Mouse (Mus musculus) heart, embryonic 10.5 days (tissue): Measurements from ENCODE around the gene Zswim9. TPM values are rescaled to one million over a fixed set of nuclear protein-coding genes. Genes with fewer than 3 reads are reported as not detected.
"Not testable (repeated sequence)": the region's sequence is repeated elsewhere in the genome, so short reads cannot be mapped to it uniquely, and the experiment has no call there.

Experiments used
- DNase-seq: peaks from one replicate; pipeline ENCODE4 v3.0.0-alpha.2; 2017; ENCODE audit warnings: low spot score
- H3K27ac ChIP-seq: fragments of 300-500 bp; sonication (generic); 2 replicates; pipeline ENCODE4 v1.5.1; 2016; ENCODE audit warnings: mild to moderate bottlenecking
- H3K27me3 ChIP-seq: fragments of 300-500 bp; sonication (generic); 2 replicates; pipeline ENCODE4 v1.6.1; 2016; ENCODE audit warnings: mild to moderate bottlenecking; ENCODE audit not compliant: poor library complexity, insufficient read depth, severe bottlenecking
- H3K36me3 ChIP-seq: fragments of 300-500 bp; sonication (generic); 2 replicates; pipeline ENCODE4 v1.6.1; 2016; ENCODE audit warnings: mild to moderate bottlenecking, moderate library complexity
- H3K4me1 ChIP-seq: fragments of 300-500 bp; sonication (generic); 2 replicates; pipeline ENCODE4 v1.6.1; 2016; ENCODE audit warnings: mild to moderate bottlenecking
- H3K4me3 ChIP-seq: fragments of 300-500 bp; sonication (generic); 2 replicates; pipeline ENCODE4 v1.5.1; 2016; ENCODE audit warnings: mild to moderate bottlenecking, moderate library complexity
- H3K9me3 ChIP-seq: fragments of 300-500 bp; sonication (generic); 2 replicates; pipeline ENCODE4 v1.6.1; 2016; ENCODE audit warnings: mild to moderate bottlenecking, moderate library complexity
- WGBS: fragments of 180-500 bp; shearing (Covaris S2); methylation state at CpG from one replicate; pipeline ENCODE4 v1.1.7; 2016; 5-methylcytosine and 5-hydroxymethylcytosine counted together
- polyA plus RNA-seq: library from polyadenylated mRNA; unstranded; fragments of >200 nt; fragmentation: Nextera tagmentation; extraction: Ambion mirVana; gene quantifications from 2 replicates; pipeline ENCODE4 v1.2.1, GENCODE M21; 2016

Gene Zswim9
- polyA plus RNA-seq, 1 experiment from 2014 or later: 7.9 TPM

DNA sequence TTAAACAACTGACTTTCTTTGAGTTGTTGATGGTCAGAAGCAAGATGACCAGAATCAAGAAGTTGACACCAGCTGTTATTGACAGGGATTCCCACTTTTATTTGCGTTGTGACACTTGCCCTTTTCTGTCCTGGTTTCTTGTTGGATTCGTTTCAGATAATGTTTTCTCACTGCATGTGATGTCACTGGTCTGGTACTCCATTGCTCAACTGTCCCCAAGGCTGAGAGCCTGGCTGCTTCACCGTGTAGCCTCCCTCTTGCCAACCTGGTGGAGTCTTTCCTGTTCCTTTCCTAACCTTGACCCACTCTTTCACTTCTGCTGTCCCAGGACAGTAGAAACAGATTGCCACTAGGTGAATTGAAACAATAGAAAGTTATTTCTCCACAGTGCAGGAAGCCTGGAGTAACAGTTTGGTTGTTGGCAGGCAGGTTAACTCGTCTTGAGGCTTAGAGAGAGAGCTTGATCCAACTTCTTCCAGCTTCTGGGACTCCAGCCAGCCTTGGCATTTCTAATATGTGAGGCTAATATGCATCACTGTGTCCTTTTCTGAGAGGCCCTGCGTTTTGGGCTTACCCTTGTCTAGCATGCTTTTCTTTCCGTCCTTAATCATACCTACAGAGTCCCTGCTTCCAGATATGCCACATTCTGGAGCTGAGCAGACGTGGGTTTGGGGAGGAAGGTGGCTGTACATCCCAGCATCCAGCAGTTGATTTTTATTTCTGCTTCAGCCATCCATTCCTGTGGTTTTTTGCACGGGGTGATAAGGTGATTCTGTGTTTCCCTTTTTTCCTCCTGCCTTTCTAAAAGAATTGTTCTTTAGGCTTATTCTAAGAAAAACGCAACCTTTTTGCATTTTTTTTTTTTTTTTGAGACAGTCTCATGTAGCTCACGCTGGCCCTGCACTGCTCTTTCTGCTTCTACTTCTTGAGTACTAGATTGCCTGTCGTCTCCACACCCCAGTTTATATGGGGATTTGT lies 15.6 kb upstream of the Zswim9 start:
- no peak overlapping the region for H3K4me3 ChIP-seq
- no peaks in the 10 kb centered on the region for H3K9me3 ChIP-seq
- DNase-seq: no peak
- H3K27ac ChIP-seq: no peak overlapping the region
- no peaks in the 10 kb centered on the region for H3K4me1 ChIP-seq
- H3K27me3 ChIP-seq: no peaks in the 10 kb centered on the region
- H3K36me3 ChIP-seq: peaks cover 98% of the 10 kb centered on the region
- 83% methylated on average over 11 of the region's 11 CpGs for WGBS

DNA sequence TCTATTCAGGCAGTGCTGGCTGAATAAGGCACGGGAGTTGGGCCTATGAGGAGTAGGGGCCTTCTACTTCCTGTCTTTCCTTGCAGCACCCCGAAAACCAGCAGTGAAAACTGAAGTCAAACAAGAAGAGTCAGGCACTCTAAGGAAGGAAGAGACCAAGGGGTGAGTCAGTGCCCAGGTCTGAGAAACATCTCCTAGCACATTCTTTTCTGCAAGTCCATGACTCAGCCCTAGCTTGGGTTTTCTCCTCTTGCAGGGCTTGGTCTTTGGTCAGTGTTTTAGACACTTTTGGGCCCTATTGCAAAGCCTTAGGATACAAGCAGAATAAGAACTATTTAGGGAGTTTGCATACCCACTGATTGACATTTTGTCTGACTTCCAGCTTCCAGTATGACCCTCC lies 12.8 kb upstream of the Zswim9 start:
- H3K4me1 ChIP-seq: no peaks in the 10 kb centered on the region
- H3K27ac ChIP-seq: no peak overlapping the region
- no peak for DNase-seq
- no peaks in the 10 kb centered on the region for H3K27me3 ChIP-seq
- peaks cover 86% of the 10 kb centered on the region for H3K36me3 ChIP-seq
- H3K9me3 ChIP-seq: no peaks in the 10 kb centered on the region
- H3K4me3 ChIP-seq: no peak overlapping the region
- WGBS: 87% methylated on average over 2 of the region's 2 CpGs

DNA sequence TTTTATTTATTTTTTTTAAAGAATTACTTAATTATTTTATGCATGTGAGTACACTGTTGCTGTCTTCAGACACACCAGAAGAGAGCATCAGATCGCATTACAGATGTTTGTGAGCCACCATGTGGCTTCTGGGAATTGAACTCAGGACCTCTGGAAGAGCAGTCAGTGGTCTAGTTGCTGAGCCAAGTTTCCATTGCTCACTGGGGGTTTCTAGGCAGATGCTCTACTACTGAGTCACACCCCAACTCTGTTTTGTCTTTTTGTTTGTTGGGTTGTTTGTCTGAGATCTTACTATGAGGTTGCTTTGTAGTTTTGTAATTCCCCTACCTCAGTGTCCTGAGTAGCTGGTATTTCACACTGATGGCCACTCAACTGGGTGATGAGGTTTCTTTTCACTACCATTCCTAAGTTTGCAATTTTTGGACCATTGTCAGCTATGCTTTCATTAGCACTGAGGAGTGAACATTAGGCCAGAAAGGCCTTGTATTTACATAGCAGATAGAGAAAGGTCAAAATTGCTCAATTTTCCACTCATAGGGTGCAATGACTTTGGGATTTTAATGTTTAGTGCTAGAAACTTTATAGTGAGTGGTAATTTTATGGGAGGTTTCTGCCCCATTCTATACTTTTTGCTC lies 11.6 kb upstream of the Zswim9 start:
- WGBS: 97% methylated on average over 1 of the region's 1 CpGs
- DNase-seq: no peak
- Histone ChIP-seq H3K4me3 (no peak overlapping the region), H3K27ac (no peak overlapping the region), H3K4me1 (no peaks in the 10 kb centered on the region), H3K9me3 (no peaks in the 10 kb centered on the region), H3K36me3 (peaks cover 86% of the 10 kb centered on the region), H3K27me3 (no peaks in the 10 kb centered on the region)

DNA sequence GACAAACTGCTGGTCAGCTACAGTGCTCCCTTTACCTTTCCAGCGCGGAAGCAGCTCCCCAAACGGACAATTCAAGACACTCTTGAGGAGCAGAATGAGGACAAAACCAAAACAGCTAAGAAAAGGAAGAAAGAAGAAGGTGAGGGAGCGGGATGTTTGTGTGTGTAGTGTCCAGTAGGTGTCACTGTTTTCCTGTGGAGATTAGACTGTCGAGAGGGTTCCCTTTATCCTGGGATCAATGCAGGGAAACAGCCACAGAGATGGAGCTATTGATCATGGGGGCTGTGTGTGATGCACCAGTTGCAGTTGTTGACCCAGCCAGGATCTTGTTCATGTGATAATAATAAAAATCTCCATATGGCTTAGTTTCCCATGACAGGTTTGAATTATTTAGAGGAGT lies 10.1 kb upstream of the Zswim9 start:
- 48% methylated on average over 5 of the region's 5 CpGs for WGBS
- no peak overlapping the region for H3K27ac ChIP-seq
- H3K9me3 ChIP-seq: no peaks in the 10 kb centered on the region
- H3K36me3 ChIP-seq: peaks cover 87% of the 10 kb centered on the region
- H3K4me1 ChIP-seq: no peaks in the 10 kb centered on the region
- DNase-seq: no peak
- H3K27me3 ChIP-seq: no peaks in the 10 kb centered on the region
- H3K4me3 ChIP-seq: no peak overlapping the region

DNA sequence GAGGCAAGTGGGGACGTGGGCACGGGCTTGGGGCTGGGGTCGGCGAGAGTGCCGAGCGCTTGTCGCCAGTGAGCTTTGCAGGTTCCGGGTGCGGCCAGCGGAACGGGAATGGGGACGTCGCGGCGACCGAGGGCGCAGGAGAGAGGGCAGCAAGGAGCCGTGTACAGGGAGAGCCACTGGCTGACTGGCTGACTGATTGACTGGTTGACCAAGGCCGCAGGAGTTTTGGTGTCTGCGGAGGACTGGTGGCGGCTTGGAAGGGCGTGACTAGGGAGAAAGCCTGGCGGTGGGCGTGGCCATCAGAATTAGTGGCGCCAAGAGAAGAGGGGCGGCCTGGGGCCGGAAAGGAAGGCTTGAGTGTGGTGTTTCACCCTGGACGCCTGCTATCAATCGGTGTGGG lies 436 bp upstream of the Zswim9 start:
- H3K27me3 ChIP-seq, H3K4me1 ChIP-seq, H3K9me3 ChIP-seq, DNase-seq: not testable (repeated sequence)
- WGBS: 1% methylated on average over 16 of the region's 29 CpGs
- H3K4me3 ChIP-seq: peak overlapping the region; percentile 78
- H3K36me3 ChIP-seq: peaks cover 70% of the 10 kb centered on the region
- peak overlapping the region; percentile 97 for H3K27ac ChIP-seq

DNA sequence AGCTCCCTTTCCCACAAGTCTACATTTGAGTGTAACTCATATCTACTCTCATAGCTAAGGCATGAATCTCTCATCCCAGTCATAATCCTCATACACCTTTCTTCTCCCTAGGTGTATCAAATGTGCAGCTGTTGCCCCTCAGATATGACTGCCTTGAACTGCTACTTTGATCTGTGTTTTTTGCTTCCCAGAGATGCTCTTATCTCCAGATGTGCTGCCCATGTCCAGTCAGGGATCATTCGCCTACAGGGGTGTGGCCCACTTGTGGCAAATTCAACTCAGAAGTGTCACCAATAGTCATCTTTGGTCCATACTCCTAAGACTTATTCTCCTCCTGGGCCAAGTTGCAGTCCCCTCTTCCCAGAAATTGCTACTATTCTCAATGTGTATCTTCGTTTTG lies 688 bp downstream of the Zswim9 start:
- Histone ChIP-seq H3K9me3 (no peaks in the 10 kb centered on the region), H3K4me3 (peak overlapping the region; percentile 78), H3K27me3 (no peaks in the 10 kb centered on the region), H3K27ac (peak overlapping the region; percentile 97), H3K4me1 (peaks cover 6% of the 10 kb centered on the region; the same call in 1 of the 2 replicates), H3K36me3 (peaks cover 64% of the 10 kb centered on the region)
- 33% methylated on average over 2 of the region's 2 CpGs for WGBS
- DNase-seq: no peak

DNA sequence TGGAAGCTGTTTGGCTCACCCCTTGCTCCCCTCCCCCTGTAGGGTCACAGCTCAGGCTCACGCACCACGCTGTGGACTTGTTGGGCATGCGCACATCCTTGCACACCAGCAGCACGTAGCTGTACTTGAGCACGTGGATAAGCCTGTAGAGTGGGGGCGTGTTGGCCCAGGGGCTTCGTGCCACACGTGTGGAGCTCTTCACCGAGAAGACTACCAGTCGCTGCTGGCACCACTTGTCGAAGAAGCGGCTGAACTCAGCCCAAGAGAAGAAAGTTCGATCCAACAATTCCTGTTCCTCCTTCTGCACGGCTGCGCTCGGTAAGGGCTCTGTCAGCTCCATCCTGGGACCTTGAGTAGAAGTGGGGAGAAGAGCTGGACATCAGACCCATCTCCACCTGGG lies 1.4 kb downstream of the Zswim9 start, which contains the start of gene Lig1:
Gene Lig1 (plus strand): TSS at position 203 of the 400 bp plus-strand sequence.
- peaks cover 56% of the 10 kb centered on the region for H3K36me3 ChIP-seq
- WGBS: 95% methylated on average over 16 of the region's 16 CpGs

DNA sequence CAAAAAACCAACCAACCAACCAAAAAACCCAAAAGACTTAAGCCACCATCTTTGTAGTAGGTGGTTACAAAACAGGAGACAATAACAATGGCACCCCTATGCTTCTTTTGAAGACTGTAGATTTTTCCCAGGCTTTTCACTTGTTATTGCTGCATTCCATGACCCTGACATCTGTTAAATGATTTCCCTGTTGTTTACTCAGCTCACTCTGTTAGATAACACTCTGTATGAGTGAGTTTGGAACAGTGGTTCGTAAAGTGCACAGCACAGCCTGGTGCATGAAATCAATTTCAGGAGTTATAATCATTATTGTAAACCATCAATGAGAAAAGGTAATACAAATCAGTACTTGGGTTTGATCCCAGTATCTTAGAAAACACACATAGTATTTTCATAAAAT lies 6.8 kb downstream of the Zswim9 start:
- 83% methylated on average over 1 of the region's 1 CpGs for WGBS

More for the DNA sequence above, 1.4 kb downstream of the Zswim9 start, which contains the start of gene Lig1:
- Histone ChIP-seq H3K9me3 (no peaks in the 10 kb centered on the region), H3K4me3 (peak within 1 kb of the TSS; percentile 78), H3K27ac (peak within 1 kb of the TSS; percentile 97), H3K27me3 (no peaks in the 10 kb centered on the region), H3K4me1 (peaks cover 6% of the 10 kb centered on the region; the same call in 1 of the 2 replicates)
- DNase-seq: no peak

DNA sequence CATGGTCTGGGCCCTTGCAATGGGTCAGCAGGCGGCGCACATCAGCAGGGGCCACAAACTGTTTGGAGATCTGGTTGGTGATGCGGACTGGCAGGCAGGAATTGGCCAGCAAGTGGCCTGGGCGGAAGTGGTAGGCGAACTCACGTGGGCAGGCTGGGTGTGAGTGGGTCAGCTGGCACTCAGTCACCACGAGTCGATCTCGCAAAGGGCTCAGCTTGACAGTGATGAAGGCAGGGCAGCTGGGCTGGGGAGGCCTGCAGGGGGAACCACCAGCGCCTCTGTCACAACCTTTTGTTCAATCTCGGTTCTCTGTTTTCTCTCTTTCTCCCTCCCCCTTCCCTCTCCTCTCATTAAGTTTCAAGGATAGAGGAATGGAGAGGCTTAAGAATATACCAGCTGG lies 9.1 kb downstream of the Zswim9 start:
- Histone ChIP-seq H3K27ac (no peak overlapping the region), H3K9me3 (no peaks in the 10 kb centered on the region), H3K27me3 (no peaks in the 10 kb centered on the region), H3K4me3 (no peak overlapping the region), H3K4me1 (no peaks in the 10 kb centered on the region), H3K36me3 (peaks cover 8% of the 10 kb centered on the region)
- 78% methylated on average over 11 of the region's 11 CpGs for WGBS
- no peak for DNase-seq

More for the DNA sequence above, 6.8 kb downstream of the Zswim9 start:
- H3K4me3 ChIP-seq: no peak overlapping the region
- peaks cover 31% of the 10 kb centered on the region for H3K36me3 ChIP-seq
- no peak for DNase-seq
- no peaks in the 10 kb centered on the region for H3K27me3 ChIP-seq
- no peaks in the 10 kb centered on the region for H3K4me1 ChIP-seq
- H3K27ac ChIP-seq: no peak overlapping the region
- H3K9me3 ChIP-seq: no peaks in the 10 kb centered on the region

DNA sequence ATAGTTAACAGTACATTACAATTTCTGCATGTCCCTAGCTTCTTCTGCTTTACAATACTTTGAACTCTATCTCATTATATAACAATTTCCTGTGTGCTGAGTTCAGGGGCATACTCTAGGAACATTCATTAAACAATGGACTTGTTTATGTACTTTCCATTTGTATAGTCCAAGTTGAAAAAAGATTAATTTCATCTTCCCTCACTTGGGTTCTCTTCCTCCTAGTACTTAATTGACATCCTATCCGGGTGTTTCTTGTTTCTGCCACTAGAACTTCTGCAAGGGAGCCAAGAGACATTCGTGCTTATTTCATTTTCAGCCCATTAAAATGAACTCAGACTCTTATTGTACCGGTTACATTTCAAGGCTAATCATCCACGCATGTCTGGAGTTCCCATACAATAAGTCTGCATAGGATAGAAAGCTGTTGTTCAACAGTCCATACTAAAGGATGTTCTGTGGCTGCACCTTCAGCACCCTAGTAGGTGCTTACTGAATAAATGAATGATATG lies 9.7 kb downstream of the Zswim9 start:
- DNase-seq: no peak
- Histone ChIP-seq H3K27ac (no peak overlapping the region), H3K36me3 (peaks cover 2% of the 10 kb centered on the region), H3K9me3 (no peaks in the 10 kb centered on the region), H3K4me1 (no peaks in the 10 kb centered on the region), H3K27me3 (no peaks in the 10 kb centered on the region), H3K4me3 (no peak overlapping the region)
- WGBS: 84% methylated on average over 4 of the region's 4 CpGs

DNA sequence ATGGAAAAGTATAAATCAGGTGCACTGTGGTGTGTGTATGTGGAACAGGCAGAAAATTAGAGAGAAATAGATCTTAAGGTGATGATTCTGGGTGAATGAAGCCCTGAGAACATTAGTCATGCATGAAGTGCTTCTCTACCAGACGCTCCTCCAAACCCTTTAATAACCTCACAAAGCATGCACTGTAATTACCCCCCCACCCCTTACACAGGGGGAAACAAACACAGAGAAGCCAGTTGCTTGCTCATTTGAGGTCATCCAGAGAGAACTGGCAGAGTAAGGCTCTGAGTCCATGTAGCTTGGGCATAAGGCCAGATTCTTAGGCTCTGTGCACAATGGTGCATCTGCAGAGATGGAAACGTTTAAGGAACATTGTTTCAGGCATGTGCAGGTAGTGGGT lies 14.1 kb downstream of the Zswim9 start:
- H3K4me1 ChIP-seq: no peaks in the 10 kb centered on the region
- no peak overlapping the region for H3K4me3 ChIP-seq
- no peaks in the 10 kb centered on the region for H3K9me3 ChIP-seq
- peaks cover 13% of the 10 kb centered on the region; the same call in 1 of the 2 replicates for H3K27me3 ChIP-seq
- 76% methylated on average over 2 of the region's 2 CpGs for WGBS
- H3K27ac ChIP-seq: no peak overlapping the region
- H3K36me3 ChIP-seq: no peaks in the 10 kb centered on the region; the same call in 1 of the 2 replicates
- no peak for DNase-seq

DNA sequence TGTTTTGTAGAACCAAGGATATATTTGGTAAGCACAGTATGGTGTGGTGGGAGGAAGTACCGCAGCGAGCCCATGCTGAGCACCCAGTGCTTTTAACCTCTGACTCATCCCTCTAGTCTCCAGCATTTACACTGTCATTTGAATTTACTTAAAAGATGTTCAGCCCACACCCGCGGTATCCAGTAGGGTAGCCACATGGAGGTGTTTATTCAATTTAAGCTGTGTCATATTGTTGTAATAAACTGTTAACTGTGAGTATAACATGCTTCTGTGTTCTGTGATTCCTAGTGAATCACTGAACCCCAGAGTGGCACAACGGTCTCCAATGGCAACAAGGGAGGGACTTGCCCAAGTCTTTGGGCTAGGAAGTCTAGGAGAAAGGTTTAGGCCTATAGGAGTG lies 14.7 kb downstream of the Zswim9 start:
- H3K36me3 ChIP-seq: no peaks in the 10 kb centered on the region
- no peak overlapping the region for H3K4me3 ChIP-seq
- no peaks in the 10 kb centered on the region for H3K9me3 ChIP-seq
- WGBS: 83% methylated on average over 5 of the region's 5 CpGs
- peaks cover 13% of the 10 kb centered on the region; the same call in 1 of the 2 replicates for H3K27me3 ChIP-seq
- DNase-seq: no peak
- H3K4me1 ChIP-seq: no peaks in the 10 kb centered on the region
- no peak overlapping the region for H3K27ac ChIP-seq
